Mouse (Mus musculus) kidney, embryonic 16.5 days (tissue): ENCODE measurements around the gene Gm30191. TPM values are rescaled to one million over a fixed set of nuclear protein-coding genes. Genes with fewer than 3 reads are reported as not detected.

Experiments
- ATAC-seq: fragments of 200-750 bp; cut with Nextera tagmentation; 2 replicates; pipeline ENCODE4 v1.8.0; 2017; ENCODE audit warnings: moderate TSS enrichment; ENCODE audit not compliant: low FRiP score, low TSS enrichment
- H3K27ac ChIP-seq: fragments of 300-500 bp; sonication (generic); 2 replicates; pipeline ENCODE4 v1.5.1; 2014; ENCODE audit warnings: low read length
- H3K27me3 ChIP-seq: fragments of 300-500 bp; sonication (generic); 2 replicates; pipeline ENCODE4 v1.6.1; 2014; ENCODE audit warnings: low read length, control low read depth, mixed read lengths; ENCODE audit not compliant: insufficient read depth
- H3K36me3 ChIP-seq: fragments of 300-500 bp; sonication (generic); 2 replicates; pipeline ENCODE4 v1.6.1; 2014; ENCODE audit warnings: low read length, control low read depth, mixed read lengths; ENCODE audit not compliant: insufficient read depth
- H3K4me1 ChIP-seq: fragments of 300-500 bp; sonication (generic); 2 replicates; pipeline ENCODE4 v1.6.1; 2014; ENCODE audit warnings: low read length, control low read depth, mixed read lengths; ENCODE audit not compliant: insufficient read depth
- H3K4me2 ChIP-seq: fragments of 300-500 bp; sonication (generic); replicated peaks from 2 replicates; pipeline ENCODE4 v1.6.1; 2014; ENCODE audit warnings: low read depth, low read length
- H3K4me3 ChIP-seq: fragments of 300-500 bp; sonication (generic); 2 replicates; pipeline ENCODE4 v1.5.1; 2014; ENCODE audit warnings: mild to moderate bottlenecking, low read length
- H3K9ac ChIP-seq: fragments of 300-500 bp; sonication (generic); replicated peaks from 2 replicates; pipeline ENCODE4 v1.6.1; 2014; ENCODE audit warnings: low read length
- H3K9me3 ChIP-seq: fragments of 300-500 bp; sonication (generic); 2 replicates; pipeline ENCODE4 v1.6.1; 2016; ENCODE audit warnings: low read length, control low read depth
- WGBS: fragments of 180-500 bp; shearing (Covaris S2); extraction: QIAGEN DNeasy Blood & Tissue Kit; methylation state at CpG from one replicate; pipeline ENCODE4 v1.1.7; 2014; 5-methylcytosine and 5-hydroxymethylcytosine counted together
- polyA plus RNA-seq: library from polyadenylated mRNA; unstranded; fragments of >200 nt; fragmentation: Nextera tagmentation; extraction: Ambion mirVana; gene quantifications from 2 replicates; pipeline ENCODE4 v1.2.1, GENCODE M21; 2015

Gene Gm30191
- polyA plus RNA-seq, 1 experiment from 2014 or later, result not detected

GRCm38 (mm10) chr4:134297369-134297768, 50.6 kb downstream of the Gm30191 start:
- H3K36me3 ChIP-seq, result no peaks in the 10 kb centered on the region
- no peaks in the 10 kb centered on the region for H3K4me1 ChIP-seq
- no peak overlapping the region for H3K9ac ChIP-seq
- 85% methylated on average over 8 of the region's 8 CpGs for WGBS
- peaks cover 5% of the 10 kb centered on the region; the same call in 1 of the 2 replicates for H3K27me3 ChIP-seq
- peaks cover 3% of the 10 kb centered on the region; the same call in 1 of the 2 replicates for H3K9me3 ChIP-seq
- no peak overlapping the region for H3K4me2 ChIP-seq
- ATAC-seq, result no peak
- H3K27ac ChIP-seq, result no peak overlapping the region
- no peak overlapping the region for H3K4me3 ChIP-seq

- Histone ChIP-seq H3K27ac (no peak overlapping the region), H3K9ac (no peak overlapping the region), H3K9me3 (peaks cover 3% of the 10 kb centered on the region; the same call in 1 of the 2 replicates), H3K27me3 (no peaks in the 10 kb centered on the region), H3K4me1 (no peaks in the 10 kb centered on the region), H3K4me3 (no peak overlapping the region), H3K36me3 (no peaks in the 10 kb centered on the region), H3K4me2 (no peak overlapping the region)
- 77% methylated on average over 19 of the region's 19 CpGs for WGBS
- ATAC-seq, result no peak
Observed at GRCm38 (mm10) chr4:134298626-134299497, 52.1 kb downstream of the Gm30191 start.

GRCm38 (mm10) chr4:134299498-134299810, 52.7 kb downstream of the Gm30191 start:
- Histone ChIP-seq H3K27ac (no peak overlapping the region), H3K9me3 (peaks cover 3% of the 10 kb centered on the region; the same call in 1 of the 2 replicates), H3K9ac (no peak overlapping the region), H3K4me2 (no peak overlapping the region), H3K27me3 (no peaks in the 10 kb centered on the region), H3K36me3 (no peaks in the 10 kb centered on the region), H3K4me1 (no peaks in the 10 kb centered on the region), H3K4me3 (no peak overlapping the region)
- no peak for ATAC-seq
- 59% methylated on average over 4 of the region's 4 CpGs for WGBS

Other genes starting within 250 kb of the Gm30191 start
- 51.7 and 53.1 TPM in 2 replicates for gene Dhdds, start 246.0 kb upstream of the Gm30191 start, polyA plus RNA-seq
- gene Lin28a, start 228.1 kb upstream of the Gm30191 start, polyA plus RNA-seq, result not detected in 2 replicates
- gene Zfp683, start 193.1 kb upstream of the Gm30191 start, polyA plus RNA-seq, result not detected in 2 replicates
- gene Crybg2, start 186.1 kb upstream of the Gm30191 start, polyA plus RNA-seq, result 4.2 and 4.5 TPM in 2 replicates
- 7.4 and 7.6 TPM in 2 replicates for gene Cd52, start 151.9 kb upstream of the Gm30191 start, polyA plus RNA-seq
- gene Ubxn11, start 144.4 kb upstream of the Gm30191 start, polyA plus RNA-seq, result 13.5 and 13.8 TPM in 2 replicates
- gene Sh3bgrl3, start 118.1 kb upstream of the Gm30191 start, polyA plus RNA-seq, result 389 and 435 TPM in 2 replicates
- 112 and 141 TPM in 2 replicates for gene Cep85, start 59.8 kb upstream of the Gm30191 start, polyA plus RNA-seq
- gene Gm7534, start 43.9 kb upstream of the Gm30191 start, polyA plus RNA-seq, result 0.25 and 0.28 TPM in 2 replicates
- 0.24 and 0.35 TPM in 2 replicates for gene Catsper4, start 19.6 kb upstream of the Gm30191 start, polyA plus RNA-seq
- 9.6 and 10.9 TPM in 2 replicates for gene Cnksr1, start 8.5 kb upstream of the Gm30191 start, polyA plus RNA-seq
- 0.62 and 0.67 TPM in 2 replicates for gene E130218I03Rik, start 3.3 kb upstream of the Gm30191 start, polyA plus RNA-seq
- gene Zfp593, start 1.3 kb upstream of the Gm30191 start, polyA plus RNA-seq, result 15.0 and 15.8 TPM in 2 replicates
- gene Grrp1, start 7.2 kb downstream of the Gm30191 start, polyA plus RNA-seq, result 12.2 and 12.8 TPM in 2 replicates
- 19.2 and 20.2 TPM in 2 replicates for gene Pdik1l, start 41.0 kb downstream of the Gm30191 start, polyA plus RNA-seq
- 3.3 and 4.1 TPM in 2 replicates for gene Trim63, start 68.2 kb downstream of the Gm30191 start, polyA plus RNA-seq
- gene Slc30a2, start 96.2 kb downstream of the Gm30191 start, polyA plus RNA-seq, result 0.92 and 1.4 TPM in 2 replicates
- 0.32 and 0.61 TPM in 2 replicates for gene Extl1, start 136.9 kb downstream of the Gm30191 start, polyA plus RNA-seq
- 19.5 and 20.1 TPM in 2 replicates for gene Pafah2, start 149.4 kb downstream of the Gm30191 start, polyA plus RNA-seq
- 1,595 and 1,651 TPM in 2 replicates for gene Stmn1, start 221.4 kb downstream of the Gm30191 start, polyA plus RNA-seq
- gene Paqr7, start 249.8 kb downstream of the Gm30191 start, polyA plus RNA-seq, result 3.3 and 4.4 TPM in 2 replicates